Mouse (Mus musculus) embryonic fibroblast, embryonic 13.5 days (primary cell): ENCODE measurements at regions not wholly inside any gene's neighbourhood (a gene's known extent, or its start where the extent isn't known, plus 50 kb on each side); places are given as distances from the start of the nearest gene placed in this dataset.

ENCODE experiments used
- CTCF ChIP-seq: IDR thresholded peaks from 2 replicates; pipeline ENCODE4 v1.5.1; 2011; ENCODE audit warnings: mild to moderate bottlenecking, control low read depth, low read length, moderate library complexity, borderline replicate concordance; ENCODE audit not compliant: insufficient read depth
- POLR2A ChIP-seq: IDR thresholded peaks from 2 replicates; pipeline ENCODE4 v1.6.1; 2011; ENCODE audit warnings: low read depth, mild to moderate bottlenecking, control low read depth, low read length, moderate library complexity

- TF ChIP-seq CTCF, result no peak
- TF ChIP-seq POLR2A, result no peak
Observed at GRCm38 (mm10) chr5:111659229-111659628, 74.5 kb upstream of the Gm26897 start.
